Mouse (Mus musculus) embryonic fibroblast, embryonic 13.5 days (primary cell): ENCODE measurements around the gene Gm10309.

Experiments
- CTCF ChIP-seq: IDR thresholded peaks from 2 replicates; pipeline ENCODE4 v1.5.1; 2011; ENCODE audit warnings: mild to moderate bottlenecking, control low read depth, low read length, moderate library complexity, borderline replicate concordance; ENCODE audit not compliant: insufficient read depth
- POLR2A ChIP-seq: IDR thresholded peaks from 2 replicates; pipeline ENCODE4 v1.6.1; 2011; ENCODE audit warnings: low read depth, mild to moderate bottlenecking, control low read depth, low read length, moderate library complexity

GRCm38 (mm10) chr17:86551995-86552394 lies 47.0 kb upstream of the Gm10309 start:
- no peak for TF ChIP-seq CTCF
- no peak for TF ChIP-seq POLR2A
